Mouse (Mus musculus): Measurements from ENCODE around the gene Stxbp5l. TPM values are rescaled to one million over a fixed set of nuclear protein-coding genes. Genes with fewer than 3 reads are reported as not detected.
"Not testable (repeated sequence)": the region's sequence is repeated elsewhere in the genome, so short reads cannot be mapped to it uniquely, and the experiment has no call there.

Stxbp5l gene
- polyA plus RNA-seq, 1 experiment from 2014 or later: 0.08 TPM

- H3K9me3 ChIP-seq (replicated peaks): no peaks in the 10 kb centered on the region
- no peak overlapping the region for H3K9ac ChIP-seq
- WGBS (ENCODE audit: insufficient replicate concordance): 49% methylated on average over 3 of the region's 3 CpGs
- no peak overlapping the region for H3K27ac ChIP-seq
- H3K36me3 ChIP-seq: no peaks in the 10 kb centered on the region
- ATAC-seq: no peak
- no peak overlapping the region for H3K4me3 ChIP-seq
- H3K4me1 ChIP-seq: no peaks in the 10 kb centered on the region
- no peak overlapping the region for H3K4me2 ChIP-seq
- H3K27me3 ChIP-seq (replicated peaks): no peaks in the 10 kb centered on the region
Measured at GRCm38 (mm10) chr16:37261678-37262077, 123.1 kb downstream of the Stxbp5l start.

GRCm38 (mm10) chr16:37219151-37219550 is 165.6 kb downstream of the Stxbp5l start:
- no peak for ATAC-seq
- H3K27me3 ChIP-seq (replicated peaks): no peaks in the 10 kb centered on the region
- 73% methylated on average over 1 of the region's 1 CpGs for WGBS (ENCODE audit: insufficient replicate concordance)

GRCm38 (mm10) chr16:37208783-37209182 is 176.0 kb downstream of the Stxbp5l start:
- H3K4me2 ChIP-seq: no peak overlapping the region
- no peak for ATAC-seq
- no peaks in the 10 kb centered on the region for H3K9me3 ChIP-seq (replicated peaks)
- no peaks in the 10 kb centered on the region for H3K36me3 ChIP-seq
- H3K4me3 ChIP-seq: no peak overlapping the region
- no peaks in the 10 kb centered on the region for H3K4me1 ChIP-seq
- H3K27me3 ChIP-seq (replicated peaks): no peaks in the 10 kb centered on the region
- no peak overlapping the region for H3K9ac ChIP-seq
- H3K27ac ChIP-seq: no peak overlapping the region

More at GRCm38 (mm10) chr16:37219151-37219550, 165.6 kb downstream of the Stxbp5l start:
- H3K9ac ChIP-seq: no peak overlapping the region
- no peaks in the 10 kb centered on the region for H3K36me3 ChIP-seq
- H3K27ac ChIP-seq: no peak overlapping the region
- no peaks in the 10 kb centered on the region for H3K9me3 ChIP-seq (replicated peaks)
- H3K4me2 ChIP-seq: no peak overlapping the region
- H3K4me1 ChIP-seq: no peaks in the 10 kb centered on the region
- no peak overlapping the region for H3K4me3 ChIP-seq

- H3K4me1 ChIP-seq: no peaks in the 10 kb centered on the region
- no peak overlapping the region for H3K4me3 ChIP-seq
- no peak overlapping the region for H3K9ac ChIP-seq
- no peak overlapping the region for H3K27ac ChIP-seq
- ATAC-seq: no peak
- H3K4me2 ChIP-seq: no peak overlapping the region
- no peaks in the 10 kb centered on the region for H3K36me3 ChIP-seq
- no peaks in the 10 kb centered on the region for H3K27me3 ChIP-seq (replicated peaks)
- no peaks in the 10 kb centered on the region for H3K9me3 ChIP-seq (replicated peaks)
Measured at GRCm38 (mm10) chr16:37194152-37194551, 190.6 kb downstream of the Stxbp5l start.

GRCm38 (mm10) chr16:37125190-37125589 is 259.6 kb downstream of the Stxbp5l start:
- WGBS (ENCODE audit: insufficient replicate concordance): 68% methylated on average over 1 of the region's 1 CpGs
- not testable (repeated sequence) for H3K4me3 ChIP-seq

GRCm38 (mm10) chr16:37109285-37109684 is 275.5 kb downstream of the Stxbp5l start:
- no peaks in the 10 kb centered on the region for H3K4me1 ChIP-seq
- H3K4me3 ChIP-seq: no peak overlapping the region
- no peaks in the 10 kb centered on the region for H3K9me3 ChIP-seq (replicated peaks)
- no peak overlapping the region for H3K9ac ChIP-seq
- WGBS (ENCODE audit: insufficient replicate concordance): 27% methylated on average over 3 of the region's 3 CpGs
- no peaks in the 10 kb centered on the region for H3K36me3 ChIP-seq
- no peak overlapping the region for H3K27ac ChIP-seq
- no peaks in the 10 kb centered on the region for H3K27me3 ChIP-seq (replicated peaks)
- no peak for ATAC-seq
- no peak overlapping the region for H3K4me2 ChIP-seq

More at GRCm38 (mm10) chr16:37125190-37125589, 259.6 kb downstream of the Stxbp5l start:
- not testable (repeated sequence) for H3K27ac ChIP-seq; H3K4me2 ChIP-seq; ATAC-seq; H3K27me3 ChIP-seq (replicated peaks); H3K9me3 ChIP-seq (replicated peaks); H3K4me1 ChIP-seq; H3K36me3 ChIP-seq; H3K9ac ChIP-seq

GRCm38 (mm10) chr16:37108763-37109162 is 276.0 kb downstream of the Stxbp5l start:
- Histone ChIP-seq H3K9ac (no peak overlapping the region), H3K4me1 (no peaks in the 10 kb centered on the region), H3K36me3 (no peaks in the 10 kb centered on the region), H3K9me3 (replicated peaks) (no peaks in the 10 kb centered on the region), H3K27me3 (replicated peaks) (no peaks in the 10 kb centered on the region), H3K4me2 (no peak overlapping the region), H3K27ac (no peak overlapping the region), H3K4me3 (no peak overlapping the region)
- no peak for ATAC-seq
- WGBS (ENCODE audit: insufficient replicate concordance): 13% methylated on average over 5 of the region's 5 CpGs

GRCm38 (mm10) chr16:37094169-37094833 is 290.5 kb downstream of the Stxbp5l start:
- H3K4me1 ChIP-seq: no peaks in the 10 kb centered on the region
- no peak overlapping the region for H3K27ac ChIP-seq
- WGBS (ENCODE audit: insufficient replicate concordance): 76% methylated on average over 4 of the region's 4 CpGs
- H3K4me2 ChIP-seq: no peak overlapping the region
- H3K9ac ChIP-seq: no peak overlapping the region
- H3K4me3 ChIP-seq: no peak overlapping the region
- ATAC-seq: no peak
- no peaks in the 10 kb centered on the region for H3K9me3 ChIP-seq (replicated peaks)
- peaks cover 81% of the 10 kb centered on the region for H3K36me3 ChIP-seq
- no peaks in the 10 kb centered on the region for H3K27me3 ChIP-seq (replicated peaks)

- Histone ChIP-seq H3K4me2 (no peak overlapping the region), H3K4me1 (no peaks in the 10 kb centered on the region), H3K27me3 (replicated peaks) (no peaks in the 10 kb centered on the region), H3K9ac (no peak overlapping the region), H3K9me3 (replicated peaks) (no peaks in the 10 kb centered on the region), H3K36me3 (peaks cover 91% of the 10 kb centered on the region), H3K27ac (no peak overlapping the region), H3K4me3 (no peak overlapping the region)
- no peak for ATAC-seq
- 90% methylated on average over 1 of the region's 1 CpGs for WGBS (ENCODE audit: insufficient replicate concordance)
Measured at GRCm38 (mm10) chr16:37089648-37090047, 295.1 kb downstream of the Stxbp5l start.

- ATAC-seq: no peak
- Histone ChIP-seq H3K4me2 (no peak overlapping the region), H3K27me3 (replicated peaks) (no peaks in the 10 kb centered on the region), H3K9me3 (replicated peaks) (no peaks in the 10 kb centered on the region), H3K4me1 (no peaks in the 10 kb centered on the region), H3K36me3 (peaks cover 68% of the 10 kb centered on the region), H3K4me3 (no peak overlapping the region), H3K27ac (no peak overlapping the region), H3K9ac (no peak overlapping the region)
- 36% methylated on average over 5 of the region's 5 CpGs for WGBS (ENCODE audit: insufficient replicate concordance)
Measured at GRCm38 (mm10) chr16:37072354-37072753, 312.4 kb downstream of the Stxbp5l start.

Other genes starting within 250 kb of the Stxbp5l start
- 18.1 and 18.3 TPM in 2 replicates for gene Gtf2e1, start 154.8 kb upstream of the Stxbp5l start, polyA plus RNA-seq (2016; fragmentation: Nextera tagmentation; extraction: Ambion mirVana)
- 19.8 and 20.8 TPM in 2 replicates for gene Rabl3, start 154.9 kb upstream of the Stxbp5l start, polyA plus RNA-seq (2016; fragmentation: Nextera tagmentation; extraction: Ambion mirVana)
- 17.8 and 19.5 TPM in 2 replicates for gene Hgd, start 195.2 kb upstream of the Stxbp5l start, polyA plus RNA-seq (2016; fragmentation: Nextera tagmentation; extraction: Ambion mirVana)

Data from liver, embryonic 12.5 days (tissue).